Mouse (Mus musculus) left cerebral cortex, adult 8-10 months (tissue): Measurements from ENCODE around the gene Klkb1. TPM values are rescaled to one million over a fixed set of nuclear protein-coding genes. Genes with fewer than 3 reads are reported as not detected.

Experiments
- DNase-seq, 2 experiments: peaks; one replicate each; pipeline ENCODE4 v3.0.0; 2022; ENCODE audit warnings: low spot score in 2 of 2
- total RNA-seq, 4 experiments: library from RNA; stranded (reverse); gene quantifications; 2 replicates each; pipeline ENCODE4 v1.2.4; 2022

The Klkb1 gene
- total RNA-seq, 4 experiments from 2014 or later = 0.09 TPM; not detected in 3

DNA sequence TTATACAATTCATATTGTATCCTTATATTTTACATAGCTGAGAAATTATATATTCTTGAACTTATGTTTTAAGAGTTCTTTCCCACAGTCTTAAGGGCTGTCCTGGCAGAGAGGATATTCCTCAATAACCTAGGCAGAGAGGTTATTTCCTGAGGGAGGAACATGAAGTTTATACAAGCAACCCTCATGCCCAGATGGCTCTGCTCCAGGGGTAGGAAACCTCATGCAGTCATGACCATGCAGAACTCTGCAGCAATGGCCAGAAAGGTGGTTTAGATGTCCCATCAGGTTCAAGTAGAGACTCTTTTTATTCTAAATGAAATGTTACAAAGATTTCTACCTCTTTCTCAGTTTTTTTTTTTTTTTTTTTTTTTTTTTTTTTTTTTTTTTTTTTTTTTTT lies 25.6 kb downstream of the Klkb1 start:
- DNase-seq = no peak

DNA sequence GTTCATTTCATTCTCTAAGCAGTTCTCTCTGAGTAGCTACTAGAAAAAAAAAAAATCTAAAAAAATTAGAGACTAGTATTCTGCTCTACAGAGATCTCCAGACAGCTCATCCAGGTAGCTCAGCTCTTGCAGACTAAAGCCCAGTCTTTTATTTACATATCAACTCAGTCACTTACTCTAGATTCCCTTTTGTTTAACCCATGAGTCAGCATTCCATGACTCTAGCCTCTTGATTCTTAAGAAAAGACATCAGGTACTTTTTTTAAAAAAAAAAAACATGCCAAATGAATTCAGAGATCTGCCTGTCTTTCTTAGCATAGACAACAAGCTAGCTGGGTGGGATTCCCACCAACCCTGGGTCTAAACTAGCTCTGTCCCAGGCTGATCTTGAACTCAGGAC lies 26.2 kb downstream of the Klkb1 start:
- DNase-seq = no peak

DNA sequence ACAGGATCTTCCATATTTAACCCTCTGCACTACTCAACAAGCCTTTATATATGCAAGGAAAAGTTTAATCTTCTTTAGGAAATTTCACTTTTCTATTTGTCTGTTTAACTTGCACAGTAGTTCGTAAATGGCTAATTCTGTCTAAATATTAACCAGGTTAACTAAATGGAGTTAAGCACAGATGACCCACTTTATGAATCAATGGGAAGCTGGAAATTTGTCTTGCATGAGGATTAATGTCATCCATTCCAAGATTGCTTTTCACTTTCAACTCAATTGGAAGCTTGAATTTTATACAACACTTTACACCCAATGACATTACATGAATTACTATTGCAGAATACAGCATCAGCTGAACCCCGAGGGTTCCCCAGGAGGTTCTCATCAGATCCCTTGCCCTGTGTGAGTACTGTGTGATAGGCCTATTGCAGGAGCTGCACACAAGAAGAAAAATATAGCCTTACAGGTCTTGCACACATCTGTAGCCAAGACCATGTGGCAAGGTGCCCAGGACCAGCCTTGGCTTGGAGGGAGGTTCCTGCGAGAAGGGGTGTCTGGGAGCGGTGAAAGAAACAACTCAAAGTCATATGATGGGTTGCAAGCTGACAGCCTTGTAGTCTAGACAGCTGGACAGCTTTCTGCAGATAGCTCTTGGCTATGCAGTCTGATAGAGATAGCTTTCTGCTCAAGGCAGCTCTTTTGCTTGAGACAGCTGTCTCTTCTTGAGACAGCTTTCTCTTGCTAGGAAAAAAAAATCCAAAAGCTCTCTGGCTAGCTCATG lies 26.9 kb downstream of the Klkb1 start:
- no peak for DNase-seq

DNA sequence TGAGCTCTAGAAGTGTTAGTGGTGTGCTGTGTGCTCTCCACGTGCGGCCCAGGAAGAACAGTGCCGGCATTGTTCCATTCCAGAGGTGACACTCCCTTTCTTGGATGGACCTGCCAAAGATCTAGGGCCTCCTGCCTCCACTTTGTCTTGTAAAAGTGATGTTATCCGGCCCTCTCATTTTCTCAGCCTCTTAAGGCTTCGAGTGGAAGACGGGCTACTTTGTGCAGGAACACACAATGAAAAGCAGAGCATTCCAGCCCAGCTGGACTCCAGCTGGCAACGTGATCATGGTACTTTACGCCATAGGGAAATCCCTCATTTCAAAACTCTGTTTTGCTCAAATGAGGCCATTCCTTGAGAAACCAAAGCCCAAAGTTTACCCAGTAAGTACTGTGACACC lies 27.7 kb downstream of the Klkb1 start:
- no peak for DNase-seq

DNA sequence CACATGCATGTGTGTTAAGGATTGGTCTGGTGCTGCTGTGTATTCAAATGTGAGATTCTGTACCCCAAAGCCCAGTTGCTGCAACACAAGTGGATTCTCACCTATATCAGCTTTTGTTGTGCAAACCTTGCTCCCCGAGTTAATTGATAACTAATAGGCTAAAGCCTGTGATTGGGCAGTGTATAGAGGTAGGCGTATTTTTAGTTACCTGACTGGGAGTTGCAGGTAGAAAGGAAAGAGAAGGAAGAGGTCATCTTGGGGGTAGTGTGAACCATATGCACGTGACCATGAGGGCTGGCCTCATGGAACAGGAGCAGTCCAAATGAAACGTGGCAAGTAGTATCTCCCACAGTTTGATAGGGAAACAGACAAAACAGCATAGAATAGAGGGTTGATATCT lies 29.7 kb downstream of the Klkb1 start:
- DNase-seq = no peak

DNA sequence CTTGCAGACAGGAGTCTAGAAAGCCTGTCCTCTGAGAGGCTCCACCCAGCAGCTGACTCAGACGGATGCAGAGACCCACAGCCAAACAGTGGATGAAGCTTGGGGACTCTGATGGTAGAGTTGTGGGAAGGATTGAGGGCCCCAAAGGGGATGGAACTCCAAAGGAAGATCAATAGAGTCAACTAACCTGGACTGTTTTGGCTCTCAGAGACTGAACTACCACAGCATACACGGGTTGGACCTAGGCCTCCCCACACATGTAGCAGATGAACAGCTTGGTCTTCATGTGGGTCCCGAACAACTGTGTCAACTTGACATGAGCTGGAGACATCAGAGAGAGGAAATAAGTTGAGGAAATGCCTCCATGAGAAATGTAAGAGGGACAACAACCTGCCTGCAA lies 31.8 kb downstream of the Klkb1 start:
- DNase-seq = no peak

DNA sequence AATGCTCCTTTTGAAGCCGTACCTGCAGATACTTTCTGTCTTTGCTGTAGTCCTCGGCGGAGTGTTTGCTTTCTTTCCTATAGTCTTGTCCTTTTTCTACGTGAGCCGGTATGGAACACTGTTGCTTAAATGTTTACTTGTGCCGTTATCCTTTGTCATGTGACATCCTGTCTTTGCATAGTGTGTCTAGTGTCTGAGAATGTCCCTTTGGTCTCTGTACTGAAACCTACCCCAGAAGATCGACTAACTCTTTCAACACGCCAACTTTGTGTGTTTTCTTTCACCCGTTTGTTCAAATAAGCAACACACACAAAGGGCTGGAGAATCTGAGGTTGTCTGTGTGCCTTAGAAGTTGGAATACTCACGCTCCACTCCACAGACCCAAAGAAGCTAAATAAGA lies 32.7 kb downstream of the Klkb1 start, which contains the start of gene F11:
TSS of gene F11 (minus strand) at position 112 of the 400 bp plus-strand sequence.
- no peak for DNase-seq

DNA sequence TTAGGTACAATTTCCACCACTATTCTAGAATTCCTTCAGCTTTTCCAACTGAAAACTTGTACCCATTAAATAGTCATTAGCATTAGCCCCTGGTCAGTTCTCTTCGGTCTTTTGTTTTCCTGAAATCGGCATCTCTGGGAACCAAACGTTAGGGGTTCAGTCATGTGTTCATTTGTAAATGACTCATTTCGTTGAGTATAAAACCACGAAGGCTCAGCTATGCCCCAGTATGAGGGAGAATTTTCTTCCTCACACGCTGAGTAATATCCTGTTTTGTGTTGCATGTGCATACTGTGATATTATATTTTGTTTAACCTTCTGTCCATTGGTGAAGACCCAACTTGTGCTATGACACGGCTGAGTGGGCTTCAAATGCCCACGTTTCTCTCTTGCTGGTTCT lies 36.2 kb downstream of the Klkb1 start:
- no peak for DNase-seq

DNA sequence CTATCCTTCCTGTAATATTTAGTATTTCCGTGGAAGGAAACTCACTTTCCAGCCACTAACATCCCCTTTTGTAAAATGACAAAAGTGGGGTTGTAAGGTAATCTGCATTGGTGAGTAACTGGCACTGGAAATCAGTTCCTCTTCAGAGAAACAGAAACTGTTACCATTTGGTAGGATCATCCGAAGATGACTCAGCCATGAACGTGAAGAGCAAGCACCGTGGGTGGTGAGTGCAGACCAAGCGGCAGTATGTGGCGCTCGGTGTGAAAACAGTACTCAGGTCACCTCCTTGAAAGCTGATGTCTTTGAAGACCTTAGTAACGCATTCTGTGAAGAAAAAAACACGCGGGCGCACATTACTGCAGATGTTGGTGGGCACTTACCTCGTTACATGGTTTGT lies 39.6 kb downstream of the Klkb1 start:
- peak in 1 of 2 experiments; percentile 10 for DNase-seq

DNA sequence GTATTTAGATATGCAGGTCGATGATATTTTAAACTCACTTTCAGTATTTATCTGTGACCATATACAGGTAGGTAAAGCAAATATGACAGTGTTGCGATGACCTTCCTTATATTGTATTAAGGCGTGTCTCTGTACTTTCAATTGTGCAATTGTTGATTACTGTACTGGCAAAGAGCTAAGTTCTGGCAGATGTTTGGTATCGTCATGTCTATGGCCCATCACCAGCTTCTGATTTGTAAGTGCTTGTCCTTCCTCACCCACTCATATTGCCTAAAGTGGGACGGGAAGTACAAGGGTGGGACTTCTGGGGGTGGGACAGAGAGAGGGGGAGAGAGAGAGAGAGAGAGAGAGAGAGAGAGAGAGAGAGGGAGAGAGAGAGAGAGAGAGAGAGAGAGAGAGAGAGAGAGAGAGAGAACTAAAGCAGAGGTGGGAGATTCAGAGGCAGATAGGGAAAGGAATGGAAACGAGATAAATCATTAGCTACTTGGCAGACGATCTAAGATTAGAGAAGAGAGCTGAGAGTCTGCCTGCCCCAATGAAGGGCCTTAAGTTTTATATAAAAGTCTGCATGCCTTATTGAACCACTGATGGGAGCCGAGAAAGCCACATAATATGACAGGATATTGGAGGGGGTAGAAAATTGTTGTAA lies 40.3 kb downstream of the Klkb1 start:
- DNase-seq = no peak

DNA sequence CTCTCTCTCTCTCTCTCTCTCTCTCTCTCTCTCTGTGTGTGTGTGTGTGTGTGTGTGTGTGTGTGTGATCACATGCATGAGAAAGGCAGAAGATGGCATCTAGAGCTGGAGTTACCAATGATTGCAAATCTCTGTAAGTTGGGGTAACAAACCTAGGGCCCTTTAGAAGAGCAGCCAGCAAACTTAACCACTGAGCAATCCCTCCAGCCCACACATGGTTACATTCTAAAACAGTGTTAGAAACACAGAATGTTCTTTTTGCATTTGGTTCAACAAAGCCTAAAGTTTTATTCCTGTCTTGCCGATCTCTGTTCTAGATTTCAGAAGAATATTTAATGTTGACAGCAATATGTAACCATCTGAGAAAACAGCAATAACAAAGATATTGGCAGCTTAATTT lies 41.1 kb downstream of the Klkb1 start:
- no peak for DNase-seq

DNA sequence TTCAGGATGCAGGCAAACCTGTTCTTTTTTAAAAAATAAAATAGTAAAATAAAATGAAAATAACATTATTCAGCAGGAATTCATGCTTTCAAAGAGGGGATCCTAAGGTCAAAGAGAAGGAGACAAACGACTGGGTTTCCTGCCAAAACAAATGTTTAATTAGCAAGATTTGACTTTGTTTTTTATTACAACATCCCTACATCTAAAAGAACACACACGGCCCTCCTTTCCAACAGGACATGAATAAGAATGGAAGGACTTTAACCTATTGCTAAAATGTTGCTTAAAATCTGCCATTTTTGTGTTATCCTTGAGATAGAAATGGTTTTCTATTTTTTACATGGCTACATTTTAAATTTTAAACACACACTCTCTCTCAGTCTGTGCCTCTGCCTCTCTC lies 41.5 kb downstream of the Klkb1 start:
- DNase-seq = no peak

DNA sequence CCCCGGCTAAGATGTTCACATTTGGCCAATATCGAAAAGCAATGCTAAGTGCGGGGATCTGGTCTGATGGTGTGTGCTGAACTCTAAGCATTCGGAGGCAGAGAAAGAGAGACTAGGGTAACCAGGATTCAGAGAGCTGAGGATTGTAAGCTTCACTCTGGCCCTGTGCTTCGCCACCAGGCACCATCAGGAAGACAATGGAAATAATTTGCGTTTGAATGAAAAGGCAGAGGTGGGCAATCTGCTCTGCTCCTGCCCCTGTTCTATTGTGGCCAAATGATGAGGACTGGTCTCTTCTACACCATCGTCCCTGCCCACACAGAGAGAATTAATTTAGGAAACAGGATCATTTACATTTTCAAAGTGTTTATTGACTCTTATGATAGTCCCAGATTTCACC lies 48.4 kb downstream of the Klkb1 start:
- DNase-seq = no peak

DNA sequence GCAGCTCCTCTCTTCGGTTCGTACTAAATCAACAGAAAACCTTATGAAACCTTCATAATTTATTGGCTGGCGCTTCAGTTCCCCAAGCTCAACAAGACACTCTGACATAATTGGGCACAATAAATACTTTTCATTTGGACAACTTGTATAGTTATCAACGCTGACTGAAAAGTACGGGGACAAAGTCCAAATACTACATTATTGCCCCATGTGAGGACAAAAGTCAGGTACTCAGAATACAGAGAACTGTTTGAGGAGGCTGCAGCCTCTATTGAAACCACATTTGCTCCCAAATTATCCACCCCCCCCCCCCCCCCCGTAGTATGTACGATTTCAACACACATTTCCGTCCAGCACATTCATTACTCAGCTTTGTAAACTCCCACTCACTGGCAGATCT lies 55.3 kb downstream of the Klkb1 start:
- no peak for DNase-seq

DNA sequence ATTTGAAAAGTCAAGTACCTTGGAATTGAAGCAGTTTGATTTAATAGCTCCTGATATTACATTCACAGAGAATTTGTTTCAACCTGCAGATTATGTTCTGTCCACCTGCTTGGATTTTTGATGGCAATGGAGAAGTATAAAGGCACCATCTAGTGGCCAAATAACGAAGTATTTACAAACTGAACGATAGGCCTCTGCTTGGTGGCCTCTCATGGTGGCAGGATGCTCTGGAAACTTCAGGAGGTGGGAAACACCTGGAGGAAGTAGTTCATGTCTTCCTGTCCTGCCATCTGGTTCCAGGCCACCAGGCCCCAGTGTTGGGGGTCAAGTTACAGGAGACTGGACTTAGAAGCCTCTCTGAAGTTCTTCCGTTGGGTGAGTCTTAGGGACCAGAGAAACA lies 56.4 kb downstream of the Klkb1 start:
- DNase-seq = no peak

DNA sequence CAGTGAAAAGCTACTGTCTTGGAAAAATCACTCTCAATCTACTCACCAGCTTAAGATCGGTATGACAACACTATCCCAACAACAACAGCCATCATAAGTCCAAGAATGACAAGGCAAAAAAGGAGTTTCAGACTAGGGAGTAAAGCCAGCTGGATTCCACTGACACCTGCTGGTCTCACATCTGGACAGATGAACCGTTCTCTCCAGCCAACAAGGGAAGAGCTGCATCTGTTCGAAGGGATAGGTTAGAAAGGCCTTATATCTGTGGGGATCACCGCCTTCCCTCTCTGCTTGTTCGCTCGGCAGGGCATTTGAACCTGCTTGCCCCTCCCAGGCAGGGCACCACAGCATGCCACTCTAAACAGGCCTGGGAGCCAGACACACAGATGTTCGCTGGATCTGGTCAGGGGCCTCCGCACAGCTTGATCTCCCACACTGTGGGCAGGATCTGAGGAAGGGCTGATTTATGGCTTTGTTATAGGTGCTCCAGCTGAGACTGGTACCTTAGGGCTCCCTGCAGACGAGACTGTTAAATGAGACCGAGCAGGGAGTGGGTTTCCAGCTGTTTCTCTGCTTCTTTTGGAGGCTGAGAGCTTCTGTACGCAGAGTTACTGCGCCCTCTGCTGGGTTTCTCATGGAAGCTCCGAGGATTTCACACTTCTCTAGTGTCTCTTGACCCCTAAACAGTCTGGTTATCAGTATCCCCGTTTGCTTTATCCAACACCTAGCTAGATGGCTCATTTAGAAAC lies 58.3 kb downstream of the Klkb1 start:
- DNase-seq = peak in 1 of 2 experiments; percentile 21

DNA sequence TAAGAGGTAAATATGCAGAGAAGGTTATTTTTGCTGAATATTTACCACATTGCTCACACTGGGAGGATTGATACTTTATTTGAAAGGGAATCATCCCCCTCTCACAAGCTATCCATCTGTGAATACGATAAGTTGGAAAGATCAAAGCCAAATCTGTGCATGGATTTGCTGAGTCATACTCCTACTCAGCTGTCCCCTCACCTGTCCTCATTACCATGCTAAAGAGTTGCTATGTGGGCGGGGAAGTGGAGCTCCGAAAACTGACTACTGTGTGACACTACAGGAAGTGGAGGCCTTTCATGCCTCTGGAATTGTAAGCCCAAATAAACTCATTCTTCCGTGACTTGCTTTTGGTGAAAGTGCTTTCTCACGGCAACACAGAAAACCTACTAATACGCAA lies 59.4 kb downstream of the Klkb1 start:
- no peak for DNase-seq

DNA sequence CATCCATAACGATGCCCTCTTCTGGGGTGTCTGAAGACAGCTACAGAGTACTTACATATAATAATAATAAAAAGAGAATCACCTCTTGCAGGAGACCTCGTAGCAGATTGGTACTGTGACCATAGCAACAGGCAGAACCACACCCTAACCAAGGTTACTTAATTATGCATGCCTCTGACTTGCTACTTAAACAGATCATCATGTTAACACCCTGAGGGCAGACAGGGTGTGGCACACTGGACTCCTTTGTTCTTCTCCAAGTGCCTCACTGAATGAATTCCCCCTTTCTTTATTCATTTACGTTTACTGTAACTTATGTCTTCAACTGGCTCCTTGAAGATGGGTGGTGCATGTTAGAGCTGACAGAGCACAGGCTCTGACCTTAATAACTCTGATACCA lies 61.4 kb downstream of the Klkb1 start:
- DNase-seq = no peak
